Mouse (Mus musculus): Measurements from ENCODE around the gene Cox8a.

The Cox8a gene

DNA sequence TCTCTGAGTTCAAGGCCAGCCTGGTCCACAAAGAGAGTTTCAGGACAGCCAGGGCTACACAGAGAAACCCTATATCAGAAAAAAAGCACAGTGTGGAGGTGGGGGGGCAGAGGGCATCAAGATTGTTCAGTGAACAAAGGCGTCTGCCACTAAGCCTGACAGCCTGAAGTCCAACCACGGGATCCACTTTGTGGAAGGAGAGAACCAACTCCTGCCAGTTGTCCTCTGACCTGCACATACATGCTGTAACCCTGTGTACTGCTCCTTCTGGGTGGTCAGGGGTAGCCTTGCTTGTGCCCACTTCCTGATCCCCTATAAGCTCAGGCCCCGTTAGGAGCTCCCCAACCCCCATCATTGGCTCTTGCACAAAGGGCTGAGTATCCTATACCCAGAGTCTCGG is 32.4 kb downstream of the Cox8a start:
- no peak for DNase-seq (ENCODE audit: low spot score in 2 of 2)

DNA sequence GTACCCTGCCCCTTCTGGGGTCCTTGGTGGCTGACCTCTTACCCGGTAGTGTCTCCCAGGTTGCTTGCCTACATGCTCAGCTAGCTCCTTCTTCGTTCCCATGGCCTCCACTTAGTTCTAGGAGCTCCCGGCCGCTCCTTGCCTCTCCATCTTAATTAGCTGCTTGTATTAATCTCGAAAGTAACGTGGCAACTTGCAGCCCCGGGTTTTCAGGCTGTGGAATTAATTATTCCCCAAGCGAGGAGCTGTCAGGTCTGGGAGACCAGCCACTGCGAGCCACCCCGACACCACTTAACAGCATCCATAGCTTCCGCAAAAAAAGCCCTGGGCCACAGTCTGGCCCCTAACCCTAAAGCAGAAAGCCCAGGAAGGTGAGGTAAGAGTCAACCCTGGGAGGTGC is 34.0 kb downstream of the Cox8a start:
- no peak for DNase-seq (ENCODE audit: low spot score in 2 of 2)

DNA sequence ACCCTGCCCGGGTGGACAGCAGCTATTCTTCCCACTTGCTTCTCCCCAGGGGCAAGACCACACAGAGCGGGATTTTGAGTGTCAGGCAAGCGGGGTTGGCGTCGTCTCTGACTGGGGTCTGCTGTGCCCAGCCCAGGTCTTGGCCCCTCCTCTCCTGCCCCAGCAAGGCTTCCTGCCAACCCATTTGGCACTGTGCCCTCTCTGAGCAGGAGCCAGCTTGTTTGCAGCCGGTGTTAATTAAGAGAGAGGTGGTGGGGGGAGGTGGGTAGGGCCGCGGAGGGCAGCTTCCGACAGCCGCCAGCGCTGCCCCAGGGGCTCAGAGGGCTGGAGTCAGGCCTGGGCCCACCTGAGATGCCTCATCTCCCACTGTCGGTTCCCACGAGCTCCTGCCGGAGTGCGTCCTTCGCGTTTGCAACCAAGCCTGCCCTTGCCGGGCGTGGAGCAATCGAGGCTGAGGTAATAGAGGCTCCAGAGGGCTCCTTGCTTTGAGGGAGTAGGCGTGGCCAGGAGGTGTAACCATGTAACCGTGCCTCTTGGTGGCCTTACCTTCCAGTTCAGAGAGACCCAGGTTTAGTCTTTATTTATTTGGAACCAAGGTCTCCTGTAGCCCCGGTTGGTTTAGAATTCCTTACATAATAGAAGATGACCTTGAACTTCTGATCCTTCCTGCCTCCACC is 35.0 kb downstream of the Cox8a start:
- peak in 1 of 2 experiments; percentile 44 for DNase-seq (ENCODE audit: low spot score in 2 of 2)

DNA sequence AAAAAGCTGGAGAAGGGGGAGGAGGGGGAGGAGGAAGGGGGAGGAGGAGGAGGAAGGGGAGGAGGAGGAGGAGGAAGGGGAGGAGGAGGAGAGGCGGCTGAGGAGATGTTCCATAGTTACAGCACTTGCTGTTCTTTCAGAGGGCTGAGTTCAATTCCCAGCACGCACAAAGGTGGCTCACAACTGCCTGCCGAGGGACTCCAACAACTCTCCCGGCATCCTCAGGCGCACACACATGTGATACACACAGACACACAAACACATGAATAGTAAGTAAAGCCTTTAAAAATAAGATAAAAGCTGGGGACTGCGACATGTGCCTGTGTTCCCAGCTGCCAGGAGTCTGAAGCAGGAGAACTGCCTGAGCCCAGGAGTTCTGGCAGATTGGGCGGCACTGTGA is 35.9 kb downstream of the Cox8a start:
- no peak for DNase-seq (ENCODE audit: low spot score in 2 of 2)

DNA sequence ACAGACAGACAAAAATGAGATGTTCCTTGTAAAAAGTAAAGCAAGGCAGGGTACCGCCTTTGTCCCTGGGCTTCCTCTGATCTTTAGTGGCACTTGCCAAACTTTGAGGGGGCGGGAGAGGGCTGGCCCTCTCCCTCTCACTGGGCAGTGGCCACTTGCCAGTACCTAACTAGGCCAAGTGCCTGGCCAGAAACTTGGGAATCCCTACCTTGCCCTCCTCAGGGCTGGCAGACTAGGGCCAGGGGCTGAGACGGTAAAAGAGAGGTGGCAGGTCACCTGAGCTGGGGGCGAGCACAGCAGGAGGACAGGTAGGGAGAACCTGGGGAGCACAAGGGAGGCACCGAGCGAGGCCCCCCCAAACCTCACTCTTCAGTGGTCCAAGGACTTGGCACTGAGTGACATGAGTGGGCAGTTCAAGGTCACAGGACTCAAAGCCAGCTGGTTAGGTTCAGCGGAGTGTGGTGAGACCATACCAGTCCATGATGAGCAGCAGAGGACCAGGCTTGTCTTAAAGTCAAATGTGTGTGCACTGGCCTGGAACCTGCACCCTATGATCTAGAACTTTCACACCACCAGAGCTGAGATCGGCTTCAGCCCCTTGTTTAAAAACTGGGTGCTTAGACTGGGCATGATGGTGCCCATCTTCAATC is 36.5 kb downstream of the Cox8a start:
- no peak for DNase-seq (ENCODE audit: low spot score in 2 of 2)

DNA sequence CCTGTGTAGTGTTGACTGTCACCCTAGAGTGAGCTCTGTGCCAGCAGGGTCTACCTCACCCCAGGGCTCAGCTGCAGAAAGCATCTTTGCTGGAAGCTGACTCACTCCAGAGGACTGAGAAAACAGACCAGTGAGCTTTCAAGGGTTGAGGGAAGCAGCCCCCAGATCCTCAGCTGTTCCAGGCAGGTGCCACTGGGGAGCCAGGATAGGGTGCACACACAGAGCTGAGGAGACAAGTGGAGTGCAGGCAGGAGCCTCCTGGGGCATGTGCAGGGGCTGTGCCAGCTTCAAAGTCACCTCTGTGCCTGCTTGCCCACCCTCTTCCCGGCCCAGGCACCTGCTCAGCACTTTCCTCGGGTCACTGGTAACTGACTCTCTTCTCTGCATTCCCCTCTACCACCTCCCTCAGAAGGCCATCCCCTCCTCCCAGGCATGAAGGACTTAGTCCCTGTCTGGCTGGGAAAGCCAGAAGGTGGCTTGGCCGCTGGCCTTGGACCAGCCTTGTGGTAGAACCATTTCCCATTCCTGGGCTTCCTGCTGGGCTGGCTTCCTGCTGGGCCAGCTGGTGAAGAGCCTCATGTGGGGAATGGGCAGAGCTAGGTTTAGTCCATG is 38.5 kb downstream of the Cox8a start:
- no peak for DNase-seq (ENCODE audit: low spot score in 2 of 2)

DNA sequence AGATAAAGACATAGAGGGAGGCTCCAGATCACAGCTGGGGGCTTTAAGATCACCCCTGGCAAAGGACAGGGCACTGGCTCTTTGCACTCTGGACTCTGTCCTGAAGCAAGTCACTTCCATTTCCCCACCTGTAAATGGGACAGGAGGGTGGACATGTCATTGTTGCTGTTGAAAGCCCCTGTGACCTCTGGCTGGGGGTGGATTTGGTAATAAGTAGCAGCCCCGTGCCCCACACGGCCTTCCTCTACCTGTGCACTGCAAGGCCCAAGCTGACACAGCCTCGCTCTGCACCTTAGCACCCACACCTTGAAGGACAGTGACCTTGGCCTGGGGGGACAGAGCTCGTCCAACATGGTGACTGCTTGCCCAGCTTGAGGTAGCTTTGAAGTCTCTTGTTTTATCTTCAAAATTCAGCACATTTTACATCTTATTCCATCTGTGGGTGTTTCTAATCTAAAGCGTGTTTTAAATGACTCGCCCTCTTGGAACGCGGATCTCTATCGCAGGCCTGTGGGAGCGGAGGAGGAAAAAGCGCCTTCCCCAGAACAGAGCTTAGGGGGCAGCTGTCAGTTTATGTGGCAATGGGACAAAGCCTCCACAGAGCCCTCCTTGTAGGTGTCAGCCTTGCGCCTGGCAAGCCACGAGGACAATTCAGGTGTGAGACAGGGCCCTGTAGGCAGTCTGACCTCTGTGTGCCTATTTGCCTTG is 39.5 kb downstream of the Cox8a start:
- DNase-seq (ENCODE audit: low spot score in 2 of 2) = no peak

DNA sequence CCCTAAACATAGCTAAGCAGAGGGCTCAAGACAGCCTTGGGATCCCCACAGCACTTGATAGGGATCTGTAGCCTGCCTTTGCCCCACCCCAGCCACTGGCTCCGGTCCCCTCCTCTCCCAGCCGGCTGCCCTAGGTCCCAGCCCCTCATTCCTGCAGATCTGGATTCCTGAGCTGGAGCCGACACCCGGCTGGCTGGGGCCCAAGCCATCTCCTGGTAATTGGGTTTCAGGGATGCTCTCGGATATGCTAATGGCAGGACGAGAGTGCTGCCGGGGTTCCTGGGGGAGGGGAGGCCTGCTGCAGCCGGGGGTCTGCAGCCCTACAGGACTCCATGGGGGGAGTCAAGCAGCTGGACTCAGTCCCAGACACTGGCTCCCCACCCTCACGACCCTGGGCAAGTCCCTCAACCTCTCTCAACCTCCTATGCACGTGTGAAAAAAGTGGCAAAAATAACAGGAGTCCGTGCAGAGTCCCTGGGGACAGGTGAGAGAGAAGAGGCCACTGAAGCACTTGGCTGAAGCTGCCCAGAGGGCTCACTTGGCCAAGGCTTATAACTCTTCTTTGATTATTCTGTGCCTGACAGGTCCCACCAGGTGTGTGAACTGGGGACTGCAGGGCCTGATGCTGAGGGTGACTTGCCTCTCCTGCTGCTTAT is 41.2 kb downstream of the Cox8a start:
- no peak for DNase-seq (ENCODE audit: low spot score in 2 of 2)

DNA sequence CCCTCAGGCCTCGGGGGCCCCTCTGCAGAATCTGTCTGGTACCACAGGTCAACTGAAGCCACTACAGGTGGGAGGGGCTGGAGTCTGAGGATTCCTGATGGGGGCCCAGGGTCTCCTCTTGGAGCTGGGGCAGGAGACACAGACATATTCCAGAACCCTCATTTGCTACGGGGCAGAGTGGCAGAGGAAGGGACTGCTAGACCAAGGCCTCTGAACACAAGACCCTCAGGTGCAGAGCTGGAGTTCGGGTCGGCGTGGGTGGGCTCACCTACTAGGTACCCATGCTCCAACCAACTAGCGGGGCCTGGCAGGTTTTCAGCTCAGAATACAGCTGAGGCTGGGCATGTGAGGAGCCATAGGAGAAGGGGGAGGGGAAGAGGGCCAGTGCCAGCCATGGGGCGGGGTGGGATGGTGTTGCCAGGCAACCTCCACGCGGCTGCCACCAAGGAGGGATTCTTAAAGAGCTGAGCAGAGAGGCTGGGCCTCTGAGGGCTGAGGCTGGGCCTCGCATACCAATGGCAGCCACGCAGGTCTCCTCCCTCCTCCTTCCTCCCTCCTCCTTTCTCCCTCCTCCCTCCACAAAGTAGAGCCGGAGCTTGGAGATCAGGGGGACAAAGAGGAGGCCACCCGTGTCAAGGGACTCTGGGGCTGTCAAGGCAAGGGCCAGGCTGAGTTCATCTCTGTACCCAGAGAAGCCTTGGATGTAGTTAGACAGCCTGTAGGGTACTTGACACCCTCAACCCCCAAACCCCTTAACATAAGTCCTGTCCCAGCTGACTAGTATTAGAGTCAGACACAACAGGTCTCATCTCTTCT is 45.2 kb downstream of the Cox8a start:
- no peak for DNase-seq (ENCODE audit: low spot score in 2 of 2)

DNA sequence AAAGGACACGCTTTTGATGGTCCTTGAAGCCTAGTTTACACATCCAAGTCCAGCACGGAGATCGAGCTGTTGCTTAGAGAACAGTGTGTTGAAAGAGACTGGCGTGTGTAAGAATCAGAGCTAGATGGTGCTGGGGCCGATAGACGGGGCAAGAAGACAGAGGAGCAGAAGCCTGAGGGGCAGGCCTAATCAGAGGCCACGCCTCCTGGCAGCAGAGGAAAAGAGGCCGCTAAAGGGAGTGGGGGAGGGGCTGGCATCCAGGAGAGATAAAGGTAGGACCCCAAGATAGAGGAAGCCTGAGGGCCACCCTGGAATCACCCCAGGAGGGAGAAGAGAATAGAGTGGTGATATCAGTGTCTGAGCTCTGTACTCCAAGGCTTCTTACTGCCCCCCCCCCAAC is 46.0 kb downstream of the Cox8a start:
- DNase-seq (ENCODE audit: low spot score in 2 of 2) = no peak

DNA sequence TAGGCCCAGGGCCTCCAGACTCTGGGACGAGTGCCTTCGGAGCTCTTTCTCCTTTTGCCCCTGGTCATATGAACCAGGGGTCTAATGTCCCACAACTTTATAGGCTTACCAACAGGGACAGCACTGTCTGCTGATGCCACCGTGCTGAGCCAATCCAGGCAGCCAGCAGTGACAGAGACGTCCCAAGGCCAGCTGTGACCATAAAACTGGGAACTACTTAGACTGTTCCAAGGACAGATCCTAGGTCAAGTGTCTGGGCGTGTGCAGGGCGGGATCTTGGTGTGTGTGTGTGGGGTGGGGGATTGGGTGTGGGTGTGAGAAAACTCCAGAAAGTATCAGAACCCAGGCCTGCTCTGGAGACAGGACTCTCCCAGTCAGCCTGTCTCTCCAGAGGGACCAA is 46.5 kb downstream of the Cox8a start:
- DNase-seq (ENCODE audit: low spot score in 2 of 2) = no peak

DNA sequence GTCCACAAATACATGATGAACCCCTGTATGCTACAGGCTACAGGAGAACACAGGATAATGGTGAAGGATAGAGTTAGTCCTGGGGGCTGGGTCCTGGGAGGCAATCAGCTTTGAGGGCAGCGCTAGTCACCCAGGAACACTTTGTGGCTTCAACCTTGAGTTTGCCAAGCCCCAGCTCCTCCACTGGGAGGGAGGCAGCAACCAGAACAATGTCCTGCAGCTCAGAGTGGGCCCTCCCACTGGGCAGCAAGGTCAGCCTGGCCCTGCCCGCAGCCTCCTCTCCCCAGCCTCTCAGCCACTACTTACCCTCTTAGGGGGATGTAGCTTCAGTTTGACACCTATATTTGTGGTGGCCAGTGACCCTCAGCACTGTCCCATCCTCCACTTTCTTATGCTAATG is 49.0 kb downstream of the Cox8a start:
- no peak for DNase-seq (ENCODE audit: low spot score in 2 of 2)

DNA sequence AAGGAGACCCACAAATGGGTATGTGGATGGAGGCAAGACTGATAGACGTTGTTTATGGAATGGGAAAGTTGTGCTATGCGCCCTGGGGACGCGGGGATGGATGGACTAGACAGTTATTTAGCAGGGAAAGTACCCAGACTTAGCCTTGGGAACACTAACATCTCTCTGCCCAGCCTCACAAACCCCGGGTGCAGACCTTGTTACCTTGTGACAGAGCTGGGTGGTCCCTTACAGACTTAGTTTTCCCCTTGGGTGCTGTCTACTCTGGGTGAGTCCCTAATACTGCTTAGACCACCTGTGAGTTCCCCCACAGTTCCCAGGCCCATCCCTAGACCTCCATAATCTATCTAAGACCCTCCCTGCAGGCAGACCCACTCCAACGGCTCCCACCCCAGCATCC is 50.6 kb downstream of the Cox8a start:
- no peak for DNase-seq (ENCODE audit: low spot score in 2 of 2)

DNA sequence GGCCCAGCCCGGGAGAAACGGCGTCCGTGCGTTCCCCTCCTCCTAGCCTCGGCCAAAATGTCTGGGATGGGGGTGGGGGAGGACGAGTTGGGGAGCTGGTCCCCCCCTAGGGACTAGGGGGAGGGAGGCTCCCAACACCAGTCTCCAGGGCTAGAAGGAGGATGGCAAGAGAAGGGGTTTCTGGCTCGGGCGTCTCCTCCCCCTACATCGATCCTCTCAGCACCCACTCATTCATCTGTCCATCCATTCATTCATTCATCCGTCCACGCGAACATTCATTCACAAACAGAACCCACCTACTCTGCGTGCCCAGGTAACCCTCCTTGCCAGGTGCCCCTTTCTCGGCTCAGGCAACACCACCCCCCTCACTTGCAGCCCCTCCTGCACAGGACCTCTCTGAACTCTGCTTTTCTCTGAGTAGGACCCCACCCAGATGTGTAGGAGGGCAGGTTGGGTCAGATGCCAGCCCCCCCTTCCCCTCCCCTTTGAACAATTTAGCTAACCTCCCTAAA is 51.2 kb downstream of the Cox8a start:
- DNase-seq (ENCODE audit: low spot score in 2 of 2) = no peak

DNA sequence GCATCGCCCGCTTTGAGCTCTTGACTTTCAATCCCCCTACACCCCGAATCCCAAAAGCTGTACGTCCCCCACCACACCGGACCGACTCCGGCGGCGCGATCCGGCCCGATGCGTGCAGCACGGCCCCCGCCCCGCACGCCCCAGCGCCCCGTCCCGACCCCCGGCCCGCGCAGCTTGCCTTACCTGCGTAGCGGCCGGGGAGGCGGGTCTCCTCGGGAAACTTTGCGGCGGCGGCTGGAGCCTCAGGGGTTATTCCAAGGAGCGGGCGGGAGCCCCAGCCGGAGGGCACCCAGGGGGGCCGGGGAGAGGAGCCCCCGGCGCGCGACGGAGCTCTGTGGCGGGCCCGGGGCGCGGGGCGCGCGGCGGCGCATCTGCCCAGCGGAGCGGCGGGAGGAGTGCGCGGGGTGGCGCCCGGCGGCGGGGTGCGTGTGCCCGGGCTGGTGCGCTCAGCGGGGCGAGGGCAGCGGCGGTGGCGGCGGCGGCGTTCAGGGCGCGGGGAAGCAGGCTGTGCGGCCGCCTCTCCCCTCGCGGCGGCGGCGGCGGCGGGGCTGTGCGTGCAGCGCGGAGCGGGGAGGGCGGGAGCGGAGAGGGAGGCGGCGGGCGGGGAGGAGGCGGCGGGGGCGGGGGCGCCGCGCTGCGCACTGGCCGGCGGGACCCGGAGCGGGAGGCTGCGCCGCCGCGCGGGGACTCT is 51.8 kb downstream of the Cox8a start:
- peak in 1 of 2 experiments; percentile 27 for DNase-seq (ENCODE audit: low spot score in 2 of 2)

All from thymus, postnatal 10 days (tissue).